Mouse (Mus musculus) gastrocnemius, adult 2 months (tissue): ENCODE data around the gene Ptpdc1. TPM values are rescaled to one million over a fixed set of nuclear protein-coding genes. Genes with fewer than 3 reads are reported as not detected.

ENCODE experiments used
- DNase-seq: peaks from one replicate; pipeline ENCODE4 v3.0.0; 2022
- H3K27ac ChIP-seq: fragments of 200-600 bp; 2 replicates; pipeline ENCODE4 v1.8.1; 2022; ENCODE audit warnings: mild to moderate bottlenecking
- H3K4me3 ChIP-seq: fragments of 200-600 bp; 2 replicates; pipeline ENCODE4 v1.8.1; 2022; ENCODE audit warnings: mild to moderate bottlenecking, moderate library complexity
- CTCF ChIP-seq: fragments of 200-600 bp; IDR thresholded peaks from 2 replicates; pipeline ENCODE4 v1.8.1; 2022; ENCODE audit warnings: antibody characterized with exemption, mild to moderate bottlenecking, moderate library complexity
- intact Hi-C: fragments of 180-260 bp; cut with DNase I; formaldehyde crosslinking; loops from one replicate; pipeline ENCODE4 v1.15.1; 2025
- long read RNA-seq, 2 experiments: library from polyadenylated mRNA; stranded (forward); transcript quantifications; one replicate each; pipeline ENCODE4 v2.0.0; 2021
- total RNA-seq, 2 experiments: library from RNA; stranded (reverse); gene quantifications; 2 replicates each; pipeline ENCODE4 v1.2.3; 2021

The Ptpdc1 gene
- total RNA-seq, result 1 to 10 TPM; 3.2 to 4.7 TPM
- long read RNA-seq, experiment 1, full-length matches to known transcripts, result 3 of 4 reads
- long read RNA-seq, experiment 1, partial matches to known transcripts, result 0 of 4 reads
- long read RNA-seq, experiment 1, other reads (novel, unspliced or antisense), result 1 of 4 reads
- long read RNA-seq, experiment 2, full-length matches to known transcripts, result 2 of 4 reads
- long read RNA-seq, experiment 2, partial matches to known transcripts, result 1 of 4 reads
- long read RNA-seq, experiment 2, other reads (novel, unspliced or antisense), result 1 of 4 reads

GRCm38 (mm10) chr13:48625433-48626184, at the start of gene Ptpdc1:
Gene Ptpdc1, minus strand, starts transcription at chr13:48625664.
- peak; percentile 99 for DNase-seq
- TF ChIP-seq CTCF, result no peak
- peak within 1 kb of the TSS; percentile 82 for H3K4me3 ChIP-seq
- intact Hi-C loops, result no loop called here
- peak within 1 kb of the TSS; percentile 96 for H3K27ac ChIP-seq

- Histone ChIP-seq H3K4me3 (no peak overlapping the region), H3K27ac (no peak overlapping the region)
- TF ChIP-seq CTCF, result no peak; the same call in 1 of the 2 replicates
- intact Hi-C loops, result no loop called here
- no peak for DNase-seq
Measured at GRCm38 (mm10) chr13:48674609-48675008, 49.1 kb upstream of the Ptpdc1 start.

GRCm38 (mm10) chr13:48672312-48672840, 46.9 kb upstream of the Ptpdc1 start:
- DNase-seq, result no peak
- Histone ChIP-seq H3K27ac (no peak overlapping the region), H3K4me3 (peak overlapping the region; percentile 13; the same call in 1 of the 2 replicates)
- TF ChIP-seq CTCF, result no peak
- intact Hi-C loops, result no loop called here

GRCm38 (mm10) chr13:48668976-48669534, 43.6 kb upstream of the Ptpdc1 start:
- H3K4me3 ChIP-seq, result peak overlapping the region; percentile 63
- DNase-seq, result no peak
- H3K27ac ChIP-seq, result no peak overlapping the region
- intact Hi-C loops, result no loop called here
- TF ChIP-seq CTCF, result no peak

- no peak for DNase-seq
- intact Hi-C loops, result no loop called here
- peak overlapping the region; percentile 63 for H3K4me3 ChIP-seq
- no peak overlapping the region for H3K27ac ChIP-seq
- no peak for TF ChIP-seq CTCF
Measured at GRCm38 (mm10) chr13:48668091-48668975, 42.9 kb upstream of the Ptpdc1 start.

GRCm38 (mm10) chr13:48667461-48667860, 42.0 kb upstream of the Ptpdc1 start:
- intact Hi-C loops, result no loop called here
- no peak for TF ChIP-seq CTCF
- no peak overlapping the region for H3K4me3 ChIP-seq
- DNase-seq, result no peak
- H3K27ac ChIP-seq, result no peak overlapping the region

GRCm38 (mm10) chr13:48665656-48666597, 40.5 kb upstream of the Ptpdc1 start:
- no peak for DNase-seq
- Histone ChIP-seq H3K4me3 (peak overlapping the region; percentile 35), H3K27ac (no peak overlapping the region)
- intact Hi-C loops, result no loop called here
- TF ChIP-seq CTCF, result no peak

- TF ChIP-seq CTCF, result no peak
- Histone ChIP-seq H3K27ac (no peak overlapping the region), H3K4me3 (no peak overlapping the region)
- intact Hi-C loops, result no loop called here
- no peak for DNase-seq
Measured at GRCm38 (mm10) chr13:48664916-48665655, 39.6 kb upstream of the Ptpdc1 start.

GRCm38 (mm10) chr13:48663988-48664339, 38.5 kb upstream of the Ptpdc1 start:
- intact Hi-C loops, result no loop called here
- TF ChIP-seq CTCF, result no peak
- no peak for DNase-seq
- H3K4me3 ChIP-seq, result no peak overlapping the region
- H3K27ac ChIP-seq, result no peak overlapping the region

- TF ChIP-seq CTCF, result no peak
- intact Hi-C loops, result no loop called here
- H3K4me3 ChIP-seq, result peak overlapping the region; percentile 53
- no peak overlapping the region for H3K27ac ChIP-seq
- no peak for DNase-seq
Measured at GRCm38 (mm10) chr13:48663211-48663987, 37.9 kb upstream of the Ptpdc1 start.
